ENCODE assay signal across 24 mouse cellular contexts in genomic region chr15:84049570-84049969, GRCm38 (mm10). TPM values are rescaled to one million over a fixed set of nuclear protein-coding genes. Genes with fewer than 3 reads are reported as not detected.
DNase-seq lines count a peak whose midpoint lies in the region; ATAC-seq lines count a peak whose summit lies in the region.
"Had no signal": no experiment of that assay in that cellular context is flagged by ENCODE, and none has a peak within 500 bp of the region (broad histone marks: within the 10 kb centered on the region; RNA-seq: fewer than 3 reads in every experiment).

No protein-coding gene starts in this region.

- H3K27me3 ChIP-seq in neural tube, embryonic 14.5 days (ENCODE audit: control insufficient read depth, insufficient read depth, low read length) = no peaks in the 10 kb centered on the region
- 0 out of 2 replicates have a peak, but pooled peaks cover 3% of the 10 kb centered on the region for H3K27me3 ChIP-seq in intestine, embryonic 16.5 days (replicated peaks; ENCODE audit: control insufficient read depth, insufficient read depth, low read length)
- H3K27me3 ChIP-seq: hindbrain, embryonic 12.5 days had no signal

- peak; percentile 14; the same call in 1 of the 2 replicates for ATAC-seq in neural tube, embryonic 14.5 days (ENCODE audit: low read depth)
- no peak for ATAC-seq in intestine, embryonic 16.5 days
- ATAC-seq: CD4-positive, CD25-positive, alpha-beta regulatory T cell, adult 4 months; forebrain, embryonic 14.5 days; midbrain, embryonic 16.5 days; Patski had no signal

- H3K27ac ChIP-seq in neural tube, embryonic 14.5 days (ENCODE audit: low read depth, low read length) = no peak overlapping the region
- no peak overlapping the region for H3K27ac ChIP-seq in intestine, embryonic 16.5 days (ENCODE audit: low read length)
- H3K27ac ChIP-seq: embryonic facial prominence, embryonic 13.5 days; hindbrain, embryonic 12.5 days; limb, embryonic 13.5 days; liver, embryonic 14.5 days had no signal

- no peak overlapping the region for H3K4me3 ChIP-seq in neural tube, embryonic 14.5 days (ENCODE audit: low read depth, low read length)
- no peak overlapping the region for H3K4me3 ChIP-seq in intestine, embryonic 16.5 days (ENCODE audit: low read length)
- H3K4me3 ChIP-seq: embryonic facial prominence, embryonic 13.5 days; hindbrain, embryonic 12.5 days; limb, embryonic 13.5 days had no signal

- DNase-seq in gastrocnemius, postnatal 14 days = peak; percentile 25
- DNase-seq in gastrocnemius, postnatal 10 days = no peak
- peak; percentile 11 for DNase-seq in lung, postnatal 10 days
- no peak for DNase-seq in lung, postnatal 25 days (ENCODE audit: low spot score)
- peak; percentile 46 to 55 for DNase-seq in adrenal gland, postnatal 36 days
- no peak for DNase-seq in embryo, embryonic 11 days
- DNase-seq: cerebellum, adult 9-11 months; right cerebral cortex, adult 18-20 months; thymus, postnatal 14 days had no signal

- H3K4me2 ChIP-seq in neural tube, embryonic 14.5 days (ENCODE audit: low read depth, low read length) = no peak overlapping the region
- no peak overlapping the region for H3K4me2 ChIP-seq in intestine, embryonic 16.5 days (ENCODE audit: low read depth, low read length)
- H3K4me2 ChIP-seq: embryonic facial prominence, embryonic 13.5 days; hindbrain, embryonic 12.5 days; limb, embryonic 13.5 days had no signal

- no peaks in the 10 kb centered on the region for H3K36me3 ChIP-seq in neural tube, embryonic 14.5 days (ENCODE audit: control insufficient read depth, insufficient read depth, low read length)
- H3K36me3 ChIP-seq in intestine, embryonic 16.5 days (ENCODE audit: control insufficient read depth, insufficient read depth, low read length) = no peaks in the 10 kb centered on the region
- H3K36me3 ChIP-seq: embryonic facial prominence, embryonic 13.5 days; hindbrain, embryonic 12.5 days; limb, embryonic 13.5 days had no signal

- H3K4me1 ChIP-seq in neural tube, embryonic 14.5 days (ENCODE audit: control insufficient read depth, insufficient read depth, low read length) = no peaks in the 10 kb centered on the region
- H3K4me1 ChIP-seq in intestine, embryonic 16.5 days (ENCODE audit: control insufficient read depth, insufficient read depth, low read length) = no peaks in the 10 kb centered on the region; the same call in 1 of the 2 replicates
- H3K4me1 ChIP-seq: embryonic facial prominence, embryonic 13.5 days had no signal

- intact Hi-C loops in gastrocnemius, postnatal 14 days (cut with DNase I; ENCODE audit: low total_unique reads) = loop anchor here (5.0 kb wide), 1 partner anchor 37 kb away; no protein-coding TSS in a partner anchor

- H3K9me3 ChIP-seq in neural tube, embryonic 14.5 days (ENCODE audit: control insufficient read depth, low read length) = no peaks in the 10 kb centered on the region
- H3K9me3 ChIP-seq in intestine, embryonic 16.5 days (ENCODE audit: control insufficient read depth, low read length) = peaks cover 2% of the 10 kb centered on the region; the same call in 1 of the 2 replicates
- H3K9me3 ChIP-seq: embryonic facial prominence, embryonic 13.5 days; hindbrain, embryonic 12.5 days had no signal

- WGBS in neural tube, embryonic 14.5 days = 34% methylated on average over 7 of the region's 7 CpGs
- 55% methylated on average over 7 of the region's 7 CpGs for WGBS in intestine, embryonic 16.5 days

- no peak overlapping the region for H3K9ac ChIP-seq in neural tube, embryonic 14.5 days (replicated peaks; ENCODE audit: low read depth, low read length)
- no peak overlapping the region for H3K9ac ChIP-seq in intestine, embryonic 16.5 days (ENCODE audit: low read depth, low read length)
- H3K9ac ChIP-seq: embryonic facial prominence, embryonic 13.5 days; hindbrain, embryonic 12.5 days; limb, embryonic 13.5 days; liver, embryonic 14.5 days had no signal

RNA-seq across cellular contexts. Expression of gene Efcab6, which starts 15.6 kb away (rescaled TPM):
- total RNA-seq in gastrocnemius, postnatal 14 days (2021) = 1 to 10 TPM; 2.7 to 4.0 TPM
- total RNA-seq in gastrocnemius, postnatal 10 days (2021) = 1 to 10 TPM; 3.2 to 7.4 TPM
- not detected for total RNA-seq in adrenal gland, postnatal 36 days (2021)
- 0.55 and 0.84 TPM in 2 replicates for polyA plus RNA-seq in neural tube, embryonic 14.5 days (2014; fragmentation: Nextera tagmentation; extraction: Ambion mirVana)
- polyA plus RNA-seq in intestine, embryonic 16.5 days (2015; fragmentation: Nextera tagmentation; extraction: Ambion mirVana) = 0.05 and 0.18 TPM in 2 replicates
- total RNA-seq: megakaryocyte progenitor cell, adult 5-6 weeks had no signal
- polyA plus RNA-seq: CD4-positive, CD25-positive, alpha-beta regulatory T cell, adult 4 months; heart, postnatal 0 days; large intestine, adult 2 months; liver, embryonic 14.5 days; Patski; small intestine, adult 2 months had no signal

RNA-seq across cellular contexts. Expression of gene Sult4a1, which starts 56.0 kb away (rescaled TPM):
- total RNA-seq in gastrocnemius, postnatal 14 days (2021) = under 1 TPM in 1 of 2 experiments, not detected in 1; 0.09 TPM
- total RNA-seq in gastrocnemius, postnatal 10 days (2021) = under 1 TPM; 0.36 to 0.38 TPM
- 1 to 10 TPM; 2.7 to 3.7 TPM for total RNA-seq in adrenal gland, postnatal 36 days (2021)
- polyA plus RNA-seq in neural tube, embryonic 14.5 days (2014; fragmentation: Nextera tagmentation; extraction: Ambion mirVana) = 82.9 and 90.5 TPM in 2 replicates
- 4.9 and 5.1 TPM in 2 replicates for polyA plus RNA-seq in intestine, embryonic 16.5 days (2015; fragmentation: Nextera tagmentation; extraction: Ambion mirVana)
- total RNA-seq: gastrocnemius, postnatal 36 days; megakaryocyte progenitor cell, adult 5-6 weeks had no signal
- polyA plus RNA-seq: CD4-positive, CD25-positive, alpha-beta regulatory T cell, adult 4 months had no signal

Comparison
In these comparisons a context has a peak if more than half of its experiments do, and no peak if none do; other contexts are left out.
1. DNase-seq: peak in gastrocnemius, postnatal 14 days (single experiment), lung, postnatal 10 days (single experiment) and adrenal gland, postnatal 36 days (2 of 2); none in gastrocnemius, postnatal 10 days (single experiment), lung, postnatal 25 days (single experiment) and embryo, embryonic 11 days (single experiment).